Mouse (Mus musculus) midbrain, embryonic 12.5 days (tissue): ENCODE measurements around the gene Msi2. TPM values are rescaled to one million over a fixed set of nuclear protein-coding genes. Genes with fewer than 3 reads are reported as not detected.

Experiments
- ATAC-seq: fragments of 200-750 bp; cut with Nextera tagmentation; 2 replicates; pipeline ENCODE4 v1.8.0; 2017; ENCODE audit warnings: low read depth, moderate TSS enrichment, moderate library complexity; ENCODE audit not compliant: low FRiP score
- H3K27ac ChIP-seq: fragments of 300-500 bp; sonication (generic); replicated peaks from 2 replicates; pipeline ENCODE4 v1.5.1; 2016; ENCODE audit warnings: mild to moderate bottlenecking
- H3K27me3 ChIP-seq: fragments of 300-500 bp; sonication (generic); 2 replicates; pipeline ENCODE4 v1.6.1; 2016; ENCODE audit warnings: mild to moderate bottlenecking
- H3K36me3 ChIP-seq: fragments of 300-500 bp; sonication (generic); 2 replicates; pipeline ENCODE4 v1.6.1; 2016
- H3K4me1 ChIP-seq: fragments of 300-500 bp; sonication (generic); 2 replicates; pipeline ENCODE4 v1.6.1; 2016
- H3K4me2 ChIP-seq: fragments of 300-500 bp; sonication (generic); replicated peaks from 2 replicates; pipeline ENCODE4 v1.6.1; 2016; ENCODE audit warnings: mild to moderate bottlenecking, moderate library complexity
- H3K4me3 ChIP-seq: fragments of 300-500 bp; sonication (generic); 2 replicates; pipeline ENCODE4 v1.5.1; 2016; ENCODE audit warnings: mild to moderate bottlenecking
- H3K9ac ChIP-seq: fragments of 300-500 bp; sonication (generic); replicated peaks from 2 replicates; pipeline ENCODE4 v1.6.1; 2016; ENCODE audit warnings: mild to moderate bottlenecking, moderate library complexity
- H3K9me3 ChIP-seq: fragments of 300-500 bp; sonication (generic); 2 replicates; pipeline ENCODE4 v1.6.1; 2016; ENCODE audit warnings: mild to moderate bottlenecking
- WGBS: fragments of 180-500 bp; shearing (Covaris S2); methylation state at CpG from one replicate; pipeline ENCODE4 v1.1.7; 2016; 5-methylcytosine and 5-hydroxymethylcytosine counted together
- polyA plus RNA-seq: library from polyadenylated mRNA; unstranded; fragments of >200 nt; fragmentation: Nextera tagmentation; extraction: Ambion mirVana; gene quantifications from 2 replicates; pipeline ENCODE4 v1.2.1, GENCODE M21; 2016

The Msi2 gene
- polyA plus RNA-seq, 1 experiment from 2014 or later, result 47.9 TPM

- Histone ChIP-seq H3K9ac (peak overlapping the region; percentile 46; the same call in 1 of the 2 replicates), H3K4me1 (peaks cover 77% of the 10 kb centered on the region), H3K9me3 (no peaks in the 10 kb centered on the region), H3K36me3 (no peaks in the 10 kb centered on the region), H3K27me3 (no peaks in the 10 kb centered on the region), H3K27ac (peak overlapping the region; percentile 79), H3K4me2 (no peak overlapping the region), H3K4me3 (no peak overlapping the region)
- ATAC-seq, result 0 out of 2 replicates have a peak, but pooled peaks have one; percentile 17
- 66% methylated on average over 13 of the region's 13 CpGs for WGBS
Observed at GRCm38 (mm10) chr11:88488175-88488940, 230.0 kb downstream of the Msi2 start.

- peaks cover 84% of the 10 kb centered on the region for H3K4me1 ChIP-seq
- no peak overlapping the region for H3K9ac ChIP-seq
- peak overlapping the region; percentile 95 for H3K27ac ChIP-seq
- no peaks in the 10 kb centered on the region for H3K36me3 ChIP-seq
- ATAC-seq, result no peak
- H3K4me3 ChIP-seq, result no peak overlapping the region
- no peaks in the 10 kb centered on the region for H3K27me3 ChIP-seq
- 52% methylated on average over 1 of the region's 1 CpGs for WGBS
- H3K9me3 ChIP-seq, result no peaks in the 10 kb centered on the region
- peak overlapping the region; percentile 15; the same call in 1 of the 2 replicates for H3K4me2 ChIP-seq
Observed at GRCm38 (mm10) chr11:88485987-88486386, 232.3 kb downstream of the Msi2 start.

GRCm38 (mm10) chr11:88485088-88485487 is 233.2 kb downstream of the Msi2 start:
- Histone ChIP-seq H3K4me1 (peaks cover 87% of the 10 kb centered on the region), H3K9ac (peak overlapping the region; percentile 46; the same call in 1 of the 2 replicates)
- 28% methylated on average over 4 of the region's 4 CpGs for WGBS

GRCm38 (mm10) chr11:88484047-88484446 is 234.3 kb downstream of the Msi2 start:
- Histone ChIP-seq H3K36me3 (peaks cover under 1% of the 10 kb centered on the region; the same call in 1 of the 2 replicates), H3K9ac (no peak overlapping the region), H3K4me3 (no peak overlapping the region), H3K4me2 (no peak overlapping the region), H3K4me1 (peaks cover 87% of the 10 kb centered on the region), H3K9me3 (no peaks in the 10 kb centered on the region), H3K27me3 (no peaks in the 10 kb centered on the region), H3K27ac (peak overlapping the region; percentile 95)
- 98% methylated on average over 3 of the region's 3 CpGs for WGBS
- ATAC-seq, result no peak

More at GRCm38 (mm10) chr11:88485088-88485487, 233.2 kb downstream of the Msi2 start:
- ATAC-seq, result no peak
- H3K27me3 ChIP-seq, result no peaks in the 10 kb centered on the region
- no peak overlapping the region for H3K4me3 ChIP-seq
- H3K4me2 ChIP-seq, result peak overlapping the region; percentile 15
- no peaks in the 10 kb centered on the region for H3K9me3 ChIP-seq
- H3K36me3 ChIP-seq, result no peaks in the 10 kb centered on the region
- peak overlapping the region; percentile 95 for H3K27ac ChIP-seq

GRCm38 (mm10) chr11:88482636-88483035 is 235.7 kb downstream of the Msi2 start:
- Histone ChIP-seq H3K4me1 (peaks cover 84% of the 10 kb centered on the region), H3K4me2 (peak overlapping the region; percentile 32), H3K27ac (peak overlapping the region; percentile 95), H3K9ac (no peak overlapping the region), H3K4me3 (no peak overlapping the region), H3K36me3 (peaks cover 11% of the 10 kb centered on the region), H3K9me3 (no peaks in the 10 kb centered on the region), H3K27me3 (no peaks in the 10 kb centered on the region)
- ATAC-seq, result peak; percentile 61
- 9% methylated on average over 11 of the region's 11 CpGs for WGBS

- Histone ChIP-seq H3K4me3 (no peak overlapping the region), H3K4me1 (peaks cover 84% of the 10 kb centered on the region), H3K36me3 (peaks cover 11% of the 10 kb centered on the region), H3K27ac (peak overlapping the region; percentile 95), H3K9me3 (no peaks in the 10 kb centered on the region), H3K9ac (peak overlapping the region; percentile 5; the same call in 1 of the 2 replicates), H3K27me3 (no peaks in the 10 kb centered on the region), H3K4me2 (peak overlapping the region; percentile 32)
- 10% methylated on average over 6 of the region's 6 CpGs for WGBS
- peak; percentile 51 for ATAC-seq
Observed at GRCm38 (mm10) chr11:88482236-88482635, 236.1 kb downstream of the Msi2 start.

GRCm38 (mm10) chr11:88481602-88482161 is 236.6 kb downstream of the Msi2 start:
- Histone ChIP-seq H3K4me2 (peak overlapping the region; percentile 32), H3K4me3 (no peak overlapping the region), H3K36me3 (peaks cover 16% of the 10 kb centered on the region), H3K27me3 (no peaks in the 10 kb centered on the region), H3K9ac (peak overlapping the region; percentile 5; the same call in 1 of the 2 replicates), H3K4me1 (peaks cover 84% of the 10 kb centered on the region), H3K9me3 (no peaks in the 10 kb centered on the region), H3K27ac (peak overlapping the region; percentile 95)
- 16% methylated on average over 7 of the region's 7 CpGs for WGBS
- ATAC-seq, result peak; percentile 88

GRCm38 (mm10) chr11:88481092-88481601 is 237.2 kb downstream of the Msi2 start:
- 12% methylated on average over 9 of the region's 9 CpGs for WGBS
- Histone ChIP-seq H3K27me3 (no peaks in the 10 kb centered on the region), H3K4me3 (no peak overlapping the region), H3K36me3 (peaks cover 21% of the 10 kb centered on the region), H3K9me3 (no peaks in the 10 kb centered on the region), H3K27ac (peak overlapping the region; percentile 95), H3K9ac (no peak overlapping the region; the same call in 1 of the 2 replicates), H3K4me2 (peak overlapping the region; percentile 32), H3K4me1 (peaks cover 83% of the 10 kb centered on the region)
- ATAC-seq, result peak; percentile 39

GRCm38 (mm10) chr11:88479498-88479897 is 238.8 kb downstream of the Msi2 start:
- H3K4me3 ChIP-seq, result no peak overlapping the region
- no peak overlapping the region for H3K9ac ChIP-seq
- H3K9me3 ChIP-seq, result no peaks in the 10 kb centered on the region
- H3K36me3 ChIP-seq, result peaks cover 25% of the 10 kb centered on the region
- no peaks in the 10 kb centered on the region for H3K27me3 ChIP-seq
- no peak for ATAC-seq
- H3K4me1 ChIP-seq, result peaks cover 81% of the 10 kb centered on the region
- peak overlapping the region; percentile 95 for H3K27ac ChIP-seq
- WGBS, result 62% methylated on average over 5 of the region's 5 CpGs
- H3K4me2 ChIP-seq, result no peak overlapping the region

- peak overlapping the region; percentile 49 for H3K27ac ChIP-seq
Observed at GRCm38 (mm10) chr11:88474889-88475440, 243.3 kb downstream of the Msi2 start.

GRCm38 (mm10) chr11:88472731-88473130 is 245.6 kb downstream of the Msi2 start:
- Histone ChIP-seq H3K36me3 (peaks cover 16% of the 10 kb centered on the region; the same call in 1 of the 2 replicates), H3K9ac (no peak overlapping the region), H3K27ac (peak overlapping the region; percentile 78), H3K4me2 (no peak overlapping the region), H3K27me3 (no peaks in the 10 kb centered on the region), H3K9me3 (no peaks in the 10 kb centered on the region), H3K4me1 (peaks cover 63% of the 10 kb centered on the region), H3K4me3 (no peak overlapping the region)
- WGBS, result 36% methylated on average over 8 of the region's 8 CpGs
- peak; percentile 56; the same call in 1 of the 2 replicates for ATAC-seq

More at GRCm38 (mm10) chr11:88474889-88475440, 243.3 kb downstream of the Msi2 start:
- no peak overlapping the region for H3K4me3 ChIP-seq
- peaks cover 73% of the 10 kb centered on the region for H3K4me1 ChIP-seq
- 66% methylated on average over 4 of the region's 4 CpGs for WGBS
- no peaks in the 10 kb centered on the region for H3K27me3 ChIP-seq
- no peaks in the 10 kb centered on the region for H3K9me3 ChIP-seq
- no peak for ATAC-seq
- H3K9ac ChIP-seq, result no peak overlapping the region
- H3K4me2 ChIP-seq, result no peak overlapping the region
- H3K36me3 ChIP-seq, result peaks cover 25% of the 10 kb centered on the region
